Mouse (Mus musculus): ENCODE results near the gene Ccl24. TPM values are rescaled to one million over a fixed set of nuclear protein-coding genes. Genes with fewer than 3 reads are reported as not detected.

Ccl24 gene
- polyA plus RNA-seq, 1 experiment from 2014 or later: 0.84 TPM

DNA sequence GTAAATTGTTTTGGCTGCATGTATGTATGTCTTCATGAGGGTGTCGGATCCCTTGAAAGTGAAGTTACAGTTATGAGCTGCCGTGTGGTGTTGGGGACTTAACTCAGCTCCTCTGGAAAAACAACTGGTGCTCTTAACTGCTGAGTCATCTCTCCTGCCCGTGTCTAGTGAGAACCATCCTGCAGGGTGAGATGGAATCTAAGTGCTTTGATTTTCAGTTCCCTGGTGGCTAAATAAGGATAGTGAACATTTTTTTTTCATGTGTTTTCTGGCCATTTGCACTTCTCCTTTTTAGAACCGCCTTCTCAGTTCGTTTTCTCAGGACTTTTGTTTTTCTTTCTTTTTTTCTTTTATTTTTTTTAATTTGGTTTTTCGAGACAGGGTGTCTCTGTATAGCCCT, 4.2 kb downstream of the Ccl24 start:
- no peaks in the 10 kb centered on the region for H3K9me3 ChIP-seq (ENCODE audit: low read length)
- no peaks in the 10 kb centered on the region for H3K36me3 ChIP-seq (ENCODE audit: insufficient read depth, low read length)
- no peaks in the 10 kb centered on the region; the same call in 1 of the 2 replicates for H3K27me3 ChIP-seq (replicated peaks; ENCODE audit: insufficient read depth, low read length)
- H3K4me3 ChIP-seq (ENCODE audit: low read depth, low read length): no peak overlapping the region
- H3K4me1 ChIP-seq (ENCODE audit: insufficient read depth, low read depth, low read length): no peaks in the 10 kb centered on the region
- 59% methylated on average over 6 of the region's 6 CpGs for WGBS
- DNase-seq (ENCODE audit: low spot score): no peak
- H3K9ac ChIP-seq (replicated peaks; ENCODE audit: low read depth): no peak overlapping the region
- H3K4me2 ChIP-seq (replicated peaks; ENCODE audit: low read depth, low read length): no peak overlapping the region
- H3K27ac ChIP-seq (ENCODE audit: low read length): no peak overlapping the region
- TF ChIP-seq CTCF (IDR thresholded peaks at IDR 0.05) (no peak), EP300 (IDR thresholded peaks at IDR 0.05) (no peak)
- ATAC-seq: no peak

DNA sequence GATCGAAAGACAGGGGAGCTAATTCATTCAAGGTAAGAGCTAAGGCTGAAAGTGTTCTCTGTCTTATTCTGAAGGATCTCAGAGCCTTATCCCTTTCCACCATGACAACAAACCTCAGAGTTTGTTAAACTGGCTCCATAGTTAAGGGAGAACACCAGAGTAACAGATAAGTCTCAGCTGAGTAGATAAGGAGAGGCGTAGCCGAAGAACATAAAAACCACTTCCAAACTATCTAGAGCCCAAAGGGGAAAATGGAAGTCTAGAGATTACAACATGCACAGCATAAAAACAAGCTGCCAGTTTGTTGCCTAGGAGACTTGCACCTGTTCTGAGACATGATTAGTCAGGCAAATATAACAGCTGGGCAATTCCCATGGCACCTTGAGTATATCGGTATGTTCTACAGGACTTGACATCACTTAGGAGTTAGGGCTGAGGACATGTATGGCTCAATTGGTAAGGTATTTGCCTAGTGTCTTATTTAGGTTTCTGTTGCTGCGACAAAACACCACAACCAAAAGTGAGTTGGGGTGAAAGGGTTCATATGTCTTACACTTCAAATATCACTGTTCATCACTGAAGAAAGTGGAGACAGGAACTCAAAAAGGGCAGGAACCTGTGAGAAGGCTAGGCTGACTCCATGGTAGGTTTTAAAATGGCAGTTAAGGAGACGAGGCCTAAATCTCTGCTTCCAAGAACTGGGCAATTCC, 5.1 kb downstream of the Ccl24 start:
- ATAC-seq: no peak
- Histone ChIP-seq H3K9me3 (ENCODE audit: low read length) (no peaks in the 10 kb centered on the region), H3K36me3 (ENCODE audit: insufficient read depth, low read length) (no peaks in the 10 kb centered on the region), H3K27me3 (replicated peaks; ENCODE audit: insufficient read depth, low read length) (no peaks in the 10 kb centered on the region; the same call in 1 of the 2 replicates), H3K4me1 (ENCODE audit: insufficient read depth, low read depth, low read length) (no peaks in the 10 kb centered on the region), H3K9ac (replicated peaks; ENCODE audit: low read depth) (no peak overlapping the region), H3K4me2 (replicated peaks; ENCODE audit: low read depth, low read length) (no peak overlapping the region), H3K4me3 (ENCODE audit: low read depth, low read length) (no peak overlapping the region), H3K27ac (ENCODE audit: low read length) (no peak overlapping the region)
- WGBS: 83% methylated on average over 6 of the region's 6 CpGs
- DNase-seq (ENCODE audit: low spot score): no peak
- TF ChIP-seq EP300 (IDR thresholded peaks at IDR 0.05) (no peak), CTCF (IDR thresholded peaks at IDR 0.05) (no peak)

DNA sequence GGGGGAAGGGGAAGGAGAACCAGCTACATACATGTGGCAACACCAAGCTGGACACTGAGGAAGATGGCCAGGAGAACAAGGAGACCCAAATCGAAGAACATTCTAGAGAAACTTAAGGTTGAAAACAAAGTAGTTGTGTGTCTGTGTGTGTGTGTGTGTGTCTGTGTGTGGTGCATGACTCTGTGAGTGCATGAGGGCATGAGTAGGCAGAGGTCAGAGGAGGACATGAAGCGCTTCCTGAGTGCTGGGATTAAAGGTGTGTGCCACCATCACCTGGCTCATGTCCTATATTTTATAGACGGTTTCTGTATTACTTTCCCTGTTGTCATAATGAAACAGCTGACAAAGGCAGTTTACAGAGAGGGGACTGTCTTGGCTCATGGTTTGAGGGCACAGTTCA, 9.4 kb downstream of the Ccl24 start, which contains the start of gene Ccl26:
TSS of gene Ccl26 (minus strand) at position 101 of the 400 bp plus-strand sequence.
- H3K36me3 ChIP-seq (ENCODE audit: insufficient read depth, low read length): no peaks in the 10 kb centered on the region
- H3K4me3 ChIP-seq (ENCODE audit: low read depth, low read length): no peak within 1 kb of the TSS
- H3K9me3 ChIP-seq (ENCODE audit: low read length): no peaks in the 10 kb centered on the region
- TF ChIP-seq CTCF (IDR thresholded peaks at IDR 0.05) (no peak), EP300 (IDR thresholded peaks at IDR 0.05) (no peak)
- 78% methylated on average over 3 of the region's 3 CpGs for WGBS
- DNase-seq (ENCODE audit: low spot score) (no peak), ATAC-seq (no peak)
- no peaks in the 10 kb centered on the region; the same call in 1 of the 2 replicates for H3K27me3 ChIP-seq (replicated peaks; ENCODE audit: insufficient read depth, low read length)
- H3K4me2 ChIP-seq (replicated peaks; ENCODE audit: low read depth, low read length): no peak within 1 kb of the TSS
- H3K4me1 ChIP-seq (ENCODE audit: insufficient read depth, low read depth, low read length): no peaks in the 10 kb centered on the region
- H3K27ac ChIP-seq (ENCODE audit: low read length): no peak within 1 kb of the TSS
- H3K9ac ChIP-seq (replicated peaks; ENCODE audit: low read depth): no peak within 1 kb of the TSS

DNA sequence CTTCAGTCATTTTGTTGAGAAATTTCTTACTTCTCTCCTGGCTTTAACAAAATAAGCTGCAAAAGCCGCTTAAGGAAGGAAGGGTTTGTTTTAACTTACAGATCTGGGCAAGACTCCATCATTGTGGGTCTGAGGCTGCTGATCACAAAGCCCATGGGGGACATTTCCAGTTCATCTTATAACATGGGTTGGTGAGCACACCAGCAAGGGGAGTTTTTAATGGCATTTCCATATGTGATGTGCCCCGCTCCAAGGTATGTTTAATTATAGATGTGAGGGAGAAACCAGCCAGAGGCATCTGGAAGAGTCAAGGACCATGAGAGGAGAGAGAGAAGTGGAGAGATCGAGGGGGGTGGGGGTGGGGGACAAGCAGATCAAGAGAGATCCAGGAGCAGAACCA, 15.2 kb downstream of the Ccl24 start:
- ATAC-seq: no peak
- Histone ChIP-seq H3K9me3 (ENCODE audit: low read length) (no peaks in the 10 kb centered on the region), H3K36me3 (ENCODE audit: insufficient read depth, low read length) (no peaks in the 10 kb centered on the region), H3K4me1 (ENCODE audit: insufficient read depth, low read depth, low read length) (no peaks in the 10 kb centered on the region), H3K9ac (replicated peaks; ENCODE audit: low read depth) (no peak overlapping the region), H3K27ac (ENCODE audit: low read length) (no peak overlapping the region), H3K4me3 (ENCODE audit: low read depth, low read length) (no peak overlapping the region), H3K4me2 (replicated peaks; ENCODE audit: low read depth, low read length) (no peak overlapping the region), H3K27me3 (replicated peaks; ENCODE audit: insufficient read depth, low read length) (no peaks in the 10 kb centered on the region)
- WGBS: 48% methylated on average over 3 of the region's 3 CpGs
- no peak for TF ChIP-seq CTCF (IDR thresholded peaks at IDR 0.05)
- TF ChIP-seq EP300 (IDR thresholded peaks at IDR 0.05): no peak
- no peak for DNase-seq (ENCODE audit: low spot score)

DNA sequence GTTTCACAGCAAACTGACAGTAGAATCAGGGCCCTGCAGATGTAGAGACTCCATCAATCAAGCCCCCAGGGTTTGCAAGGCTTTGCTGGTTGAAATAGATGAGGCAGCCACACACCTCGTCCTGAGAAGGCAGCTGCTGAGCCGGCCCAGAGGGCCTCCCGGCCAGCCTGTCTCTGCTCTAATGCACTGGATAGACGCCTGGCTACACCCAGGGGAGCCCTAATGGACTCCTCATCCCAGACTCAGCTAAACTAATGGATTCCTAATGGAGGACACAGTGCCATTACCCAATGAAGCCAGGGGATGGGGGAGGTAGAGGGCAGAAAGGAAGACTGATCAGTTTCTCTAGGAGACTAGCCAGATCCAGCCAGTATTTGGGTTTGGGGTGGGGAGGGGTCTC, 15.8 kb downstream of the Ccl24 start:
- Histone ChIP-seq H3K9ac (replicated peaks; ENCODE audit: low read depth) (no peak overlapping the region), H3K27me3 (replicated peaks; ENCODE audit: insufficient read depth, low read length) (no peaks in the 10 kb centered on the region), H3K27ac (ENCODE audit: low read length) (no peak overlapping the region), H3K36me3 (ENCODE audit: insufficient read depth, low read length) (no peaks in the 10 kb centered on the region), H3K9me3 (ENCODE audit: low read length) (no peaks in the 10 kb centered on the region), H3K4me2 (replicated peaks; ENCODE audit: low read depth, low read length) (no peak overlapping the region), H3K4me3 (ENCODE audit: low read depth, low read length) (no peak overlapping the region), H3K4me1 (ENCODE audit: insufficient read depth, low read depth, low read length) (no peaks in the 10 kb centered on the region)
- DNase-seq (ENCODE audit: low spot score) (no peak), ATAC-seq (no peak)
- TF ChIP-seq EP300 (IDR thresholded peaks at IDR 0.05) (no peak), CTCF (IDR thresholded peaks at IDR 0.05) (no peak)
- 39% methylated on average over 4 of the region's 4 CpGs for WGBS

DNA sequence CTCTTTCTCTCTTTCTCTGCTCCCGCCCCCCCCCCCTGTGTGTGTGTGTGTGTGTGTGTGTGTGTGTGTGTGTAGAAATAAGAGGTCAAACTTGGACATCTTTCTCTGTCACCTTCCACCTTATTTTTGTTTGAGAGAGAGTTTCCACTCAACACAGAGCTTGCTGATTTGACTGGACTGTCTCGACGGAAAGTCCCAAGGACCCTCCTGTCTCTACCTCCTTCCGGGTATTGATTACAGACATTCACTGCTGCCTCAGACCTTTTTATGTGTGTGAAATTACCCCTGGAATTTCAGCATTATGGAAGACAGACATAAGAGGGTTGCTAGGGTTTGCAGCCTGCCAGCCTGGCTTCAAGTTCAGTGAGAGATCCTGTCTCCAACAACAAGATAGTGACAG, 16.6 kb downstream of the Ccl24 start:
- Histone ChIP-seq H3K27me3 (replicated peaks; ENCODE audit: insufficient read depth, low read length) (no peaks in the 10 kb centered on the region), H3K27ac (ENCODE audit: low read length) (no peak overlapping the region), H3K4me3 (ENCODE audit: low read depth, low read length) (no peak overlapping the region), H3K36me3 (ENCODE audit: insufficient read depth, low read length) (no peaks in the 10 kb centered on the region), H3K4me2 (replicated peaks; ENCODE audit: low read depth, low read length) (no peak overlapping the region), H3K9me3 (ENCODE audit: low read length) (no peaks in the 10 kb centered on the region), H3K4me1 (ENCODE audit: insufficient read depth, low read depth, low read length) (no peaks in the 10 kb centered on the region), H3K9ac (replicated peaks; ENCODE audit: low read depth) (no peak overlapping the region)
- ATAC-seq (no peak), DNase-seq (ENCODE audit: low spot score) (no peak)
- TF ChIP-seq EP300 (IDR thresholded peaks at IDR 0.05) (no peak), CTCF (IDR thresholded peaks at IDR 0.05) (no peak)
- 85% methylated on average over 3 of the region's 4 CpGs for WGBS
